Mouse (Mus musculus): Measurements from ENCODE around the gene Nme3. TPM values are rescaled to one million over a fixed set of nuclear protein-coding genes. Genes with fewer than 3 reads are reported as not detected.
"Not testable (repeated sequence)": the region's sequence is repeated elsewhere in the genome, so short reads cannot be mapped to it uniquely, and the experiment has no call there.

Gene Nme3
- total RNA-seq, 2 experiments from 2014 or later: 46.5 to 51.2 TPM

DNA sequence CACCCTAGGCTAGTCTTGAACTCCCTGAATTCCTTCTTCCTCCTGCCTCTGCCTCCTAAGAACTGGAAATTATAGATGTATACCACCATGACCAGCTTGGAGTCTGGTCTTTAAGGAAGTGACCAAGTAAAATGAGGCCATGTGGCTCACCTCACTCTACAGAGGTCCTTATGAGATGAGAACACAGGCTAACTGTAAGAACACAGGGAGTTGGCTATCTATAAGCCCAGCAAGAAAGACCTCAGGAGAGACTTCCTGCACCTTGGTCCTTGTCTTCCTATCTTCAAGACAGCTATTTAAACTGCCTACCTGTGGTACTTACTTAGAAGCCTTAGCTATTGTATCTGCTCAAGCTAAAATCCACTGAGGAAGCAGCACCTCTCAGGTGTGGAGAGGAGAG lies 17.7 kb downstream of the Nme3 start:
- intact Hi-C loops (cut with DNase I): no loop called here
- no peak for TF ChIP-seq CTCF (IDR thresholded peaks at IDR 0.05)
- DNase-seq (ENCODE audit: extremely low spot score in 1 of 2, low spot score in 2 of 2): no peak
- Histone ChIP-seq H3K4me3 (no peak overlapping the region), H3K27ac (no peak overlapping the region)

DNA sequence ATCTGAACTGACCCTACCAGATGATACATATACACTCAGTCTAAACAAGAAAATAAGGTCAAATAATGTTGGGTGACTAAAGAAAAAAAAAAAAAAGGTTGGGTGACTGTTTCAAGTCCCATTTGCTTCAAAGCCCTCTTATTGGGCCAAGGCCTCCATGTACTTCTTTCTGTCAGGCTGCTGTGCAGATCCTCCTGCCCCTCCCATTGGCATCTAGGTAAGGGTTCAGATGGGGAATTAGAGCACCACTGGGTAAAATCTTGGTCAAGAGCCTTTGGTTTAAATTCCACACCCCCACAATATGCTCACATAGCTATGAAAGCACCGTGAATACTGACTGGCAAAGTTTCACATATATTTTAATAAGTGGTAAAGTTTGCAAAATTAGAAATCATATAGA lies 26.9 kb downstream of the Nme3 start:
- intact Hi-C loops (cut with DNase I): no loop called here
- no peak for DNase-seq (ENCODE audit: extremely low spot score in 1 of 2, low spot score in 2 of 2)

DNA sequence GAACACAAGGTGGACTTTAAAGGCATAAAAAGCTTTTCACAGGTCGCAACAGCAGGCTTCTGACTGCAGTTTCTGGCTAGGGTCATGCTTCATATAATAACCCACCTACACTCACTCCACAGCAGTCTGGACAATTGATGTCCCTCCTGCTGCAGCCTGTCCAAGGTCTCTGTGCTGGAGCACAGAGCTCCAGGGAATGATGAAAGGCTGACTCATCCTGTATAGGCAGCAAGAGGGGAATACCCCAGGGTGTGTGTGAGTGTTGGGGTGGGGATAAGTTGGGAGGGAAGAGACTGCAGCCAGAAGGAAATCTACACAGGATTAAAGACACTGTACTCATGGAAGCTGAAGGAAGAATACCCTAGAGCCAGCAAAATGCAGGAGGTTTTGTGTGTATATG lies 33.2 kb downstream of the Nme3 start:
- TF ChIP-seq CTCF (IDR thresholded peaks at IDR 0.05): no peak
- Histone ChIP-seq H3K4me3 (no peak overlapping the region), H3K27ac (no peak overlapping the region)
- intact Hi-C loops (cut with DNase I): no loop called here
- no peak for DNase-seq (ENCODE audit: extremely low spot score in 1 of 2, low spot score in 2 of 2)

More for the DNA sequence above, 26.9 kb downstream of the Nme3 start:
- no peak overlapping the region for H3K27ac ChIP-seq
- no peak for TF ChIP-seq CTCF (IDR thresholded peaks at IDR 0.05)
- H3K4me3 ChIP-seq: no peak overlapping the region

DNA sequence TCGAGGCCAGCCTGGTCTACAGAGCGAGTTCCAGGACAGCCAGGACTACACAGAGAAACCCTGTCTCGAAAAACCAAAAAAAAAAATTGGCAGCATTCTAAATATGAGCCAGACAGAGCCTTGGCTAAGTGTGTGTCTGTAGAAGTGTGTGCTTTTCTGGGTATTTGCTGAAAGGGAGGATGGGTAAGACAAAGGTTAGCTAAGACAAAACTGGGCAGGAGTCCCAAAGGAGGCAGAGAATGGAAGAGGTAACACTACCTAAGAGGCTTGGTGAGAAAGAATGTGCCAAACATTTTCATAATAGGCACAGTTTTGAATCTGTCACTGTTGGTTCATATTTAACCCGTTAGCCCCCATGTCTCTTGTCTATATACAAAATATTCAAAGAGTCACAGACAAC lies 36.1 kb downstream of the Nme3 start:
- no peak for TF ChIP-seq CTCF (IDR thresholded peaks at IDR 0.05)
- H3K4me3 ChIP-seq: no peak overlapping the region
- no peak for DNase-seq (ENCODE audit: extremely low spot score in 1 of 2, low spot score in 2 of 2)
- intact Hi-C loops (cut with DNase I): no loop called here
- no peak overlapping the region for H3K27ac ChIP-seq

DNA sequence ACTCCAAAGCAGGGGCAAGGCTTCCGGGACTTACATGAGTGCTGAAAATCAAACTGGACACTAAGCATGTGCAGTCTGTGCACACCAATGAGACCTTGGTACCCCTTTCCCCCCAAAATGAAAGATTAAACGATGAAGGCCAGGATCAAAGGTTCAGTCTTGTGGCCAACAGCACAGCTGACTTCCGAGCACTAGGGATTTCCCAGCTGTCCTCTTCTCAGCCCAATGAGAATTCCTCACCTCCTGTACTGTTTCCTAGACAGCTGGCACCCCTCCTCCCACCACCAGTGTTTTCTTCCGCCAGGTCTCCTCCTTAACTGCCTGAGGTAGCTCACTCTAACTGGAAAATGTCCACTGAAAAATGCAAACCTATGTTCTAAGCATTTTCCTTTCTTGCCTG lies 36.9 kb downstream of the Nme3 start:
- no peak overlapping the region for H3K27ac ChIP-seq
- no peak for TF ChIP-seq CTCF (IDR thresholded peaks at IDR 0.05)

DNA sequence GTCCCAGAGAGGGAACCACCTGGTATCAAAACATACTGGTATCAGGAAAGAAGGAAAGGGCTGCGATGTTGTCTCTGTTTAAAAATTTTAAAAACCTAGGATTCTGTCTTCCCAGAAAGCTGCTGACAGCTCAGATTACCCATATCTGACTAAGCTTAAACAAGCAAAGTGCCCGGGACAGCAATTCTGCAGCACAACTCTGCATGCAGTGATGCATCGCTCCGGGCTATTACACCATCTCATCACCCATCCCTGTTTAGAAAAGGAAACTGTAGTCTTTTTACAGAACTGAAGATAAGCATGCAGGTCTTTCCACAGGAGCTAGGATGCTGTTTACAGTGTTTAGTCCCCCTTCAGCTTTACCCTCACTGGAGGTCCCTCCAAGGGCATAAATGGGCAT lies 38.6 kb downstream of the Nme3 start:
- intact Hi-C loops (cut with DNase I): no loop called here
- H3K4me3 ChIP-seq: peak overlapping the region; percentile 68
- TF ChIP-seq CTCF (IDR thresholded peaks at IDR 0.05): no peak
- no peak for DNase-seq (ENCODE audit: extremely low spot score in 1 of 2, low spot score in 2 of 2)
- no peak overlapping the region for H3K27ac ChIP-seq

More for the DNA sequence above, 36.9 kb downstream of the Nme3 start:
- no peak for DNase-seq (ENCODE audit: extremely low spot score in 1 of 2, low spot score in 2 of 2)
- intact Hi-C loops (cut with DNase I): no loop called here
- no peak overlapping the region for H3K4me3 ChIP-seq

DNA sequence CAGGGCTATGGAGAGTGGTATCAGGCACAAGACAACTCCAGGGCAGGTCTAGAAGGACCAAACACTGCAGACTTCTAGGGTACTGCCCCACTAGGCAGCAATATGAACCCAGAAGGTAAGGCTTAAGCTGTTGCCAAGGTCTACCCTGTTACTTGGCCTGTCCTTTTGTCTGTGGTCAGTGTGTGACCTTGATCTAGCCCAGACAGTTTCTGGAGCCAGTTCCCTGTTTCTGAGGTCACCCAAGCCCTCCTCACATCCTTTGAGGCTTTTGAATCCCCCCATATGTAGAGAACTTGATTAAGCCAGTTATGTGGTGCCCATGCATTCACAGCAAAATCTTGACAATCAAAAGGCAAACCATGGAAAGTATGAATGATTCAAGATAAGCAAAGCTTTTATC lies 39.4 kb downstream of the Nme3 start:
- no peak for DNase-seq (ENCODE audit: extremely low spot score in 1 of 2, low spot score in 2 of 2)
- H3K4me3 ChIP-seq: peak overlapping the region; percentile 68
- intact Hi-C loops (cut with DNase I): no loop called here
- peak overlapping the region; percentile 91 for H3K27ac ChIP-seq
- TF ChIP-seq CTCF (IDR thresholded peaks at IDR 0.05): no peak

DNA sequence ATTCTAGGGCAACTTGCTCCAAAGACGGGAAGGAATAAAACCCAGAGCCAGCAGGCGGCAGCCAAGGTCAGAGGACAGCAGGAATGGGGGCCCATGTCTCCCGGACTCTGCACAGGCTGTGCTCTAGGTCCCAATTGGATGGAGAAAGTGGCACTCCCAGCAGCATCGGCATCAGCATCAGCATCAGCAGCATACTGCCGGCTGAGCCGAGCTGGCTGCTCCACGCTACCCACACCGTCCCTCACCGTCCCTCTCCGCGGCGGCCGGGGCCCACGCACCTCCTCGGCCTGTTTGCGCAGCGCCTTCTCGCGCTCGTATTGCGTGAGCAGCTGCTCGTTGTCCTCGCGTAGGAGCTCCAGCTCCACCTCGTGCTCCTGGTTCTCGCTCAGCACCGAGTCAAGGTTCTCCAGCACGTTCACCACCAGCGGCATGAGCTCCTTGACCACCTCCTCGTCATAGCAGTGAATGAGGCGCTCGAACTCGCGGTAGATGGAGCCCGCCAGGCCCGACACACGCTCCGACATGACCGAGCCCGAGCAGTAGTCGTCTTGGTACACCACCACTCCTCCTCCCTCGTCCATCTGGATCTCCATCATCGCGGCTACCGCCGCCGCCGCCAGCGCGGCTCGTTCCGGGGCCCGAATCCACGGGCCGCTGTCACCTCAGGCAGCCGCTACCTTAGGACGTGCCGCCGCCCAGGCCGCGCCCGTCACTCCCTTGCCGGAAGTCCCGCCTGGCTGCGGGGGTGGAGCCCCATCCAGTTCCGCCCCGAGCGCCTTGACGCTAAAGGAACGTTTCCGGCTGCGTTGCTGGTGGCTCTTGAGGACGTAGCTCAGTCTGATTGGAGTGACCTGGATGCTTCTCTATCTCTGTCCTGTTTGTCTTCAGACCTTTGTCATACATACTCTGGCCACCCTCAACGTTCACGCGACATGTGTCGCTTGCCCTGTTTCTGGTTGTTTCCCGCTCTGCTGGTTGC lies 40.2 kb downstream of the Nme3 start, which contains the start of gene Mapk8ip3:
TSS of gene Mapk8ip3 (minus strand) at position 719 of the 979 bp plus-strand sequence.
- intact Hi-C loops (cut with DNase I): no loop called here
- peak within 1 kb of the TSS; percentile 91 for H3K27ac ChIP-seq

DNA sequence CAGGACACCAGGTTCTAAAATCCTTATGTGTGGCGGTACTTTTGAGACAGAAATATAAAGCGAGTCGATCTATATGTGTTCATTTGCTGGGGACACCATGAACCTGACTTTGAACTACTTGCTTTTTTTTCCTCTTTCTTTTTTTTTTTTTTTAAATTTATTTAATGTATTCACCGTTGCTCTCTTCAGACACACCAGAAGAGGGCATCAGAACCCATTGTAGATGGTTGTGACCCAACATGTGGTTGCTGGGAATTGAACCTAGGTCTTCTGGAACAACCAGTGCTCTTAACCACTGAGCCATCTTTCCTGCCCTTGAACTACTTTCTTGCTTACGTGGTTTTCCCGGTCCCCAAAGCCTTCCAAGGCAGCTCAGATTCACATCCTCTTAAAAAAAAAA lies 41.0 kb downstream of the Nme3 start:
- no peak for DNase-seq (ENCODE audit: extremely low spot score in 1 of 2, low spot score in 2 of 2)
- TF ChIP-seq CTCF (IDR thresholded peaks at IDR 0.05): peak; percentile 28
- peak overlapping the region; percentile 68 for H3K4me3 ChIP-seq
- H3K27ac ChIP-seq: peak overlapping the region; percentile 91
- intact Hi-C loops (cut with DNase I): no loop called here

More for the DNA sequence above, 40.2 kb downstream of the Nme3 start, which contains the start of gene Mapk8ip3:
- peak; percentile 95 to 96 for DNase-seq (ENCODE audit: extremely low spot score in 1 of 2, low spot score in 2 of 2)
- no peak; the same call in 1 of the 2 replicates for TF ChIP-seq CTCF (IDR thresholded peaks at IDR 0.05)
- H3K4me3 ChIP-seq: peak within 1 kb of the TSS; percentile 68

DNA sequence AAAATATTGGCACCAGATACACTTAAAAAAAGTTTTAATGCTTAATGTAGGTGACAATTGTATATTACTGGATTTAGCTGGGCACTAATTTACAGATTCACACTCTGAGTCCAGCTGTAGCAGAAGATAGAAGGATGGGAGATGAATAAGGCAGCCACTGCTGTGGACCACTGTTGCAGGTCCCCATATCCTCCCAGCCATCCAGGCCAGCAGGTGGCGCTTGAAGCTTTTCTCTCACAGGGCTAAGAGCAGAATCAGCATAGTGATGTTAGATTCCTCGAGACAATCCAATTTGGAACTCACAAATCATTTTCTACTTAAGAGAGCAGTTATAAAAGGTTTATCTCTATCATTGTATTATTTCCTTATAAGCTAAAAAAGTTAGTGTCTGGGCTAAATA lies 46.2 kb downstream of the Nme3 start:
- DNase-seq (ENCODE audit: extremely low spot score in 1 of 2, low spot score in 2 of 2): peak; percentile 24 to 31
- not testable (repeated sequence) for H3K4me3 ChIP-seq, H3K27ac ChIP-seq
- intact Hi-C loops (cut with DNase I): loop anchor here (2.0 kb wide), 1 partner anchor 74 kb away; the partner anchor contains the start of gene Ift140
- TF ChIP-seq CTCF (IDR thresholded peaks at IDR 0.05): peak; percentile 69

DNA sequence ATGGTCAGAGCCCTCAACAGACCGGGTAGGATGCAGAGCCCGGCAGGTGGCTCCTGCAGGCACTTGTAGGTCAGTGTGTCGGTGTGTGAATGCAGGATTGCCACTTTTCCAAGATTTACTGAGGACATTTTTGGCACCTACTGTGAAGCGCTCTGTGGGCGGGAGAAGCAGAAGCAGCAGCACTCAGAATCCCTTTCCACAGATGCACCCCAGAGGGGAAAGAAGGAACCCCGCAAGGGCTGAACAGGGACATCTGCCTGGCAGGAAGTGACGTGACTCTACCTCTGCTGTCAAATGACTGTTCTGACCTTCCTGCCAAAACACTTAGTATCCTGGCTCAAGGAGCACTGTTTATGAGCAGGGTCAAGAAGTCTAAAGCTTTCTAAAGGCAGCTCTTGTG lies 46.7 kb downstream of the Nme3 start:
- peak; percentile 27 to 54 for DNase-seq (ENCODE audit: extremely low spot score in 1 of 2, low spot score in 2 of 2)
- TF ChIP-seq CTCF (IDR thresholded peaks at IDR 0.05): no peak
- no peak overlapping the region for H3K4me3 ChIP-seq
- peak overlapping the region; percentile 66; the same call in 1 of the 2 replicates for H3K27ac ChIP-seq
- intact Hi-C loops (cut with DNase I): loop anchor here (2.0 kb wide), 1 partner anchor 74 kb away; the partner anchor contains the start of gene Ift140

DNA sequence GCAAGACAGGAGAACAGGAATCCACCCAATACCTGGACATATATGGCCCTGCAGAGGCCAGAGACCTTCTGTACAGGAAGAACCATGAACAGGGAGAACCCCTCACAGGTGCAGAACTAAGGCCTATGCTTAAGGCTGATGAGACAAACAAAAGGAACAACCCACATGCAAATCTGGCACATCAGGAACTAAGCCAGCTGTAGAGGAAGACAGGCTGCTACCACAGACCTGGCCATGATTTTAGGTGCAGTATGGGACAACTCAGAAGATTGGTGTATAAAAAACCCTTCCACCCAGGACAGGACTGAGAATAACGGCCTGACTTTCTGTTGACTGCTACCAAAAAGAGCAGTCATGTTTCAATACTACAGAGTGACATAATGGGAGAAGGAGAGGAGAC lies 47.3 kb downstream of the Nme3 start:
- DNase-seq (ENCODE audit: extremely low spot score in 1 of 2, low spot score in 2 of 2); H3K4me3 ChIP-seq: not testable (repeated sequence)
- intact Hi-C loops (cut with DNase I): loop anchor here (2.0 kb wide), 1 partner anchor 73 kb away; the partner anchor contains the start of gene Ift140
- H3K27ac ChIP-seq: peak overlapping the region; percentile 66; the same call in 1 of the 2 replicates

Other genes with a start within 250 kb of the Nme3 start
- 10 to 100 TPM; 50.2 to 51.0 TPM for gene Slc9a3r2, start 246.2 kb upstream of the Nme3 start, total RNA-seq (2021)
- gene Npw, start 238.0 kb upstream of the Nme3 start, total RNA-seq (2021): 1 to 10 TPM in 1 of 2 experiments, under 1 TPM in 1; 0.58 to 1.4 TPM
- gene Zfp598, start 226.8 kb upstream of the Nme3 start, total RNA-seq (2021): 10 to 100 TPM; 41.6 to 49.0 TPM
- gene Syngr3, start 206.5 kb upstream of the Nme3 start, total RNA-seq (2021): 100 to 1,000 TPM; 177 to 188 TPM
- 10 to 100 TPM; 20.0 to 23.2 TPM for gene Gfer, start 200.3 kb upstream of the Nme3 start, total RNA-seq (2021)
- gene Noxo1, start 200.3 kb upstream of the Nme3 start, total RNA-seq (2021): 1 to 10 TPM; 3.2 to 3.9 TPM
- 10 to 100 TPM; 24.7 to 26.4 TPM for gene Tbl3, start 188.8 kb upstream of the Nme3 start, total RNA-seq (2021)
- 1 to 10 TPM in 1 of 2 experiments, not detected in 1; 1.1 TPM for gene Rnf151, start 178.4 kb upstream of the Nme3 start, total RNA-seq (2021)
- gene Rps2, start 178.4 kb upstream of the Nme3 start, total RNA-seq (2021): 100 to 1,000 TPM; 284 to 288 TPM
- gene Ndufb10, start 172.0 kb upstream of the Nme3 start, total RNA-seq (2021): 100 to 1,000 TPM; 208 to 222 TPM
- gene Rpl3l, start 168.7 kb upstream of the Nme3 start, total RNA-seq (2021): under 1 TPM; 0.34 to 0.68 TPM
- 10 to 100 TPM; 31.8 to 34.7 TPM for gene Msrb1, start 159.9 kb upstream of the Nme3 start, total RNA-seq (2021)
- gene Hs3st6, start 143.5 kb upstream of the Nme3 start, total RNA-seq (2021): under 1 TPM; 0.28 to 0.29 TPM
- gene Meiob, start 92.2 kb upstream of the Nme3 start, total RNA-seq (2021): not detected
- gene Hagh, start 56.4 kb upstream of the Nme3 start, total RNA-seq (2021): 100 to 1,000 TPM; 129 to 141 TPM
- 10 to 100 TPM; 17.4 to 20.4 TPM for gene Fahd1, start 46.1 kb upstream of the Nme3 start, total RNA-seq (2021)
- not detected for gene Igfals, start 30.5 kb upstream of the Nme3 start, total RNA-seq (2021)
- 10 to 100 TPM; 30.7 to 32.4 TPM for gene Nubp2, start 10.2 kb upstream of the Nme3 start, total RNA-seq (2021)
- 10 to 100 TPM; 58.6 to 63.3 TPM for gene Spsb3, start 9.9 kb upstream of the Nme3 start, total RNA-seq (2021)
- gene Eme2, start 1.4 kb upstream of the Nme3 start, total RNA-seq (2021): 10 to 100 TPM; 54.8 to 55.2 TPM
- gene Mrps34, start 1.4 kb upstream of the Nme3 start, total RNA-seq (2021): 10 to 100 TPM; 67.6 to 72.1 TPM
- 100 to 1,000 TPM; 390 to 407 TPM for gene Mapk8ip3, start 40.5 kb downstream of the Nme3 start, total RNA-seq (2021)
- 1 to 10 TPM; 5.3 to 6.9 TPM for gene Jpt2, start 64.2 kb downstream of the Nme3 start, total RNA-seq (2021)
- gene Cramp1l, start 119.3 kb downstream of the Nme3 start, total RNA-seq (2021): 10 to 100 TPM; 31.9 to 33.9 TPM
- gene Ift140, start 119.6 kb downstream of the Nme3 start, total RNA-seq (2021): 10 to 100 TPM; 17.9 to 21.0 TPM
- 10 to 100 TPM in 1 of 2 experiments, 1 to 10 TPM in 1; 9.5 to 11.1 TPM for gene Tmem204, start 187.1 kb downstream of the Nme3 start, total RNA-seq (2021)
- 10 to 100 TPM; 25.8 to 30.7 TPM for gene Telo2, start 219.5 kb downstream of the Nme3 start, total RNA-seq (2021)
- under 1 TPM; 0.33 to 0.63 TPM for gene Ptx4, start 224.3 kb downstream of the Nme3 start, total RNA-seq (2021)
- gene Clcn7, start 236.9 kb downstream of the Nme3 start, total RNA-seq (2021): 10 to 100 TPM; 48.5 to 53.9 TPM